Mouse (Mus musculus) colon, adult 2 months (tissue): ENCODE data around the gene Ccnyl1. TPM values are rescaled to one million over a fixed set of nuclear protein-coding genes. Genes with fewer than 3 reads are reported as not detected.

Experiments
- polyA plus RNA-seq: library from polyadenylated mRNA; depleted of rRNA; stranded (reverse); fragments of >200 nt; gene quantifications from 2 replicates; pipeline ENCODE4 v1.2.3, GENCODE M21; 2012; rRNA removed

Ccnyl1 gene
- 23.0 and 37.2 TPM in 2 replicates for polyA plus RNA-seq

GRCm38 (mm10) chr1:64690213-64691013 lies at the start of gene Ccnyl1:
Gene Ccnyl1 (plus strand): TSS chr1:64690455.

GRCm38 (mm10) chr1:64737502-64738179 lies 47.4 kb downstream of the Ccnyl1 start, which contains the start of gene Fzd5:
Gene Fzd5 (minus strand): TSS chr1:64737751.

Other genes with a start within 250 kb of the Ccnyl1 start
- gene Creb1, start 157.8 kb upstream of the Ccnyl1 start, polyA plus RNA-seq, result 12.8 and 17.8 TPM in 2 replicates
- gene Mettl21a, start 73.2 kb upstream of the Ccnyl1 start, polyA plus RNA-seq, result 9.0 and 12.1 TPM in 2 replicates
- 127 and 141 TPM in 2 replicates for gene Fzd5, start 47.3 kb downstream of the Ccnyl1 start, polyA plus RNA-seq